Mouse (Mus musculus) forebrain, embryonic 16.5 days (tissue): ENCODE results near the gene Pold1. TPM values are rescaled to one million over a fixed set of nuclear protein-coding genes. Genes with fewer than 3 reads are reported as not detected.

Source experiments
- ATAC-seq: fragments of 200-750 bp; cut with Nextera tagmentation; 2 replicates; pipeline ENCODE4 v1.8.0; 2017; ENCODE audit warnings: mild to moderate bottlenecking, moderate library complexity
- H3K27ac ChIP-seq: fragments of 300-500 bp; sonication (generic); 2 replicates; pipeline ENCODE4 v1.5.1; 2014; ENCODE audit warnings: low read length, control low read depth
- H3K27me3 ChIP-seq: fragments of 300-500 bp; sonication (generic); replicated peaks from 2 replicates; pipeline ENCODE4 v1.6.1; 2014; ENCODE audit warnings: low read length; ENCODE audit not compliant: control insufficient read depth, insufficient read depth
- H3K36me3 ChIP-seq: fragments of 300-500 bp; sonication (generic); 2 replicates; pipeline ENCODE4 v1.6.1; 2014; ENCODE audit not compliant: control insufficient read depth, insufficient read depth
- H3K4me1 ChIP-seq: fragments of 300-500 bp; sonication (generic); replicated peaks from 2 replicates; pipeline ENCODE4 v1.6.1; 2014; ENCODE audit warnings: low read length; ENCODE audit not compliant: control insufficient read depth, insufficient read depth
- H3K4me2 ChIP-seq: fragments of 300-500 bp; sonication (generic); 2 replicates; pipeline ENCODE4 v1.6.1; 2014; ENCODE audit warnings: mild to moderate bottlenecking, low read length, control low read depth
- H3K4me3 ChIP-seq: fragments of 300-500 bp; sonication (generic); replicated peaks from 2 replicates; pipeline ENCODE4 v1.5.1; 2014; ENCODE audit warnings: mild to moderate bottlenecking, low read length, control low read depth
- H3K9ac ChIP-seq: fragments of 300-500 bp; sonication (generic); replicated peaks from 2 replicates; pipeline ENCODE4 v1.6.1; 2014; ENCODE audit warnings: low read depth, low read length, control low read depth
- H3K9me3 ChIP-seq: fragments of 300-500 bp; sonication (generic); 2 replicates; pipeline ENCODE4 v1.6.1; 2016; ENCODE audit warnings: low read length; ENCODE audit not compliant: control insufficient read depth
- WGBS: fragments of 180-500 bp; shearing (Covaris S2); extraction: QIAGEN DNeasy Blood & Tissue Kit; methylation state at CpG from one replicate; pipeline ENCODE4 v1.1.7; 2014; 5-methylcytosine and 5-hydroxymethylcytosine counted together
- polyA plus RNA-seq: library from polyadenylated mRNA; unstranded; fragments of >200 nt; fragmentation: Nextera tagmentation; extraction: Ambion mirVana; gene quantifications from 2 replicates; pipeline ENCODE4 v1.2.1, GENCODE M21; 2015

Gene Pold1
- polyA plus RNA-seq, 1 experiment from 2014 or later: 46.1 TPM

DNA sequence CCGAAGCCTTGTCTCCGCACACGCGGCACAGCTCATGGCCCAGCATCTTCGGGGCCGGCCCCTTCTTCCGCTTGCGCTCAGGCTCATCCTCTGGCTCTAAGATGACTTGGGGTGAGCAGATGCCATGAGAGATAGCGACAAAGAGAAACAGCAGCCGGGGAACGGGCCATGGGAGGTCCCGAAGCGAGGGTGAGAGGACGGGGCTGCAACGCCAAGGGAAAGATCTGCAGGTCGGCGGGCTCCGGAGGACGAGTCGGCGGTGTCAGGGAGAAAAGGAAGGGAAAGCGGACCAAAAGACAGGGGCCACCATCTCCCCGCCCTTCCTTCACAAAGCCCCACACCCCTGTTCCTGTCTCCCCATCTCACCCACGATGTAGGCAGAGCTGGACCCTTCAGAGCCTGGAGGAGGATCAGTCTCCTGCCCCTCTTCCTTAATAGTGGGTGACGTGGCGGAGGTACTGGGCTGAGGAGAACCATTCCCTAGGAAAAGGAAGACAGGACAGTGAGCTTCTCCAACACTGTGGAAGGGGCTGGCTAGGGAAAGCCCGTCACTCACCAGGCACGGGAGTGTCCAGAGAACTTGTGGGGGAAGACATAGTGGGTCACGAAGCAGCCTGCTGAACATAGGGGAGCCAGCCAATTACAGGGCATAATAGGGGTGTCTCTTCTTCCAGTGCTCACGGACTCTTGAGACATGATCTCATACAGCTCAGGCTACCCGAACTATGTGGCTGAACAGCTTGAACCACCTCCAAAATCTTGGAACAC, 3.7 kb upstream of the Pold1 start:
- Histone ChIP-seq H3K4me1 (peaks cover 25% of the 10 kb centered on the region), H3K9me3 (no peaks in the 10 kb centered on the region), H3K36me3 (peaks cover 10% of the 10 kb centered on the region), H3K4me3 (no peak overlapping the region), H3K9ac (no peak overlapping the region), H3K4me2 (peak overlapping the region; percentile 68), H3K27ac (no peak overlapping the region), H3K27me3 (peaks cover 3% of the 10 kb centered on the region; the same call in 1 of the 2 replicates)
- 87% methylated on average over 31 of the region's 31 CpGs for WGBS
- ATAC-seq: no peak

DNA sequence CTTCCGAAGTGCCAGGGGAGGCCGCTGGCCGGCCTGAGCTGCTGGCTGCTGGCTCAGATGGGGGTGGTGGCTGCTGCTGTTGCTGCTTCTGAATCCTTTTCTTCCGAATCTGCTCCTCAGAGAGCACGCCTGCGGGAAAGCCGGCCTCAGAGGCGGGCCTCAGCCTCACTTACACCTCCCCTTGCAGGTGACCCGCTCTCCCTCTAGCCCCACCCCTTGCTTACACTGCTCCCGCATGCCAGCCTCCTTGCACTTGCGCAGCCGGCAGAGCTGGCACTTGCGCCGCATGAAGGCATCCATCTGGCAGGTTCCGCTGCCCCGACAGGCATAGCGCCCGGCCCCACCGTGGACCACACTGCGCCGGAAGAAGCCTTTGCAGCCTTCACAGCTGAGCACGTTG, 3.1 kb upstream of the Pold1 start:
- H3K27ac ChIP-seq: no peak overlapping the region
- peaks cover 3% of the 10 kb centered on the region; the same call in 1 of the 2 replicates for H3K27me3 ChIP-seq
- H3K9me3 ChIP-seq: no peaks in the 10 kb centered on the region
- no peak for ATAC-seq
- peaks cover 27% of the 10 kb centered on the region for H3K4me1 ChIP-seq
- 76% methylated on average over 22 of the region's 22 CpGs for WGBS
- no peak overlapping the region for H3K4me2 ChIP-seq
- no peak overlapping the region for H3K9ac ChIP-seq
- no peak overlapping the region for H3K4me3 ChIP-seq
- H3K36me3 ChIP-seq: peaks cover 10% of the 10 kb centered on the region

DNA sequence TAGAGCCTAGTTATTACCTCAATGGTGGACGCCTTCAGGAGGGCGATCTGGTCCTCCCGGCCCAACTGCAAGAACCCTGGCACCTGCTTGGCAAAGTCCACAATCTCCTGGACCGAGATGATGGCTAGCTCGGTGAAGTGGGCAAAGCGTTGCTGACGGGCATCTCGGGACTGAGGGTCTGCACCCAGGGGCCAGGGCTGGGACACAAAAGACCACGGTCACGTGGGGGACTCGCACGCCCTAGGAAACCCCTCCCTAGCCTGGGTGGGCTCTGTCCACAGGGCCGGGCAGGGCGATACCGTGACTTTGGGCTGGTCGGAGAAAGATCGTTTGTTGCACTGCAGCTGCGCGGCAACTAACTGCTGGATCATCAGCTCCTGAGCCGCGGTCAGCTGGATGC, 2.7 kb upstream of the Pold1 start:
- Histone ChIP-seq H3K4me2 (no peak overlapping the region), H3K36me3 (peaks cover 10% of the 10 kb centered on the region), H3K27ac (no peak overlapping the region), H3K4me3 (no peak overlapping the region), H3K27me3 (peaks cover 3% of the 10 kb centered on the region; the same call in 1 of the 2 replicates), H3K9me3 (no peaks in the 10 kb centered on the region), H3K9ac (no peak overlapping the region), H3K4me1 (peaks cover 27% of the 10 kb centered on the region)
- WGBS: 94% methylated on average over 21 of the region's 21 CpGs
- ATAC-seq: no peak

DNA sequence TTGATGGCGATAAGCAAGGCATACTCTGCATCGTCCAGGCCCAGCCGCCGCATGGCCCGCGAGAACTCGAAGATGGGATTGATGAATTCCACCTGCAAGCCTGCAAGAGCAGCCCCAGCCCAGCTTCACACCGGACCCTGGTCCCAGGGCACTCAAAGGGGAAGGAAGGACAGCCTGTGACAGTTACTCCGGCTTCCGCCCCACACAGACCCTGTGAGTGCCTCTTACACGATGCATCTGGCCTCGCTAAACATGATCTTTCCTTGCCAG, 1.7 kb upstream of the Pold1 start:
- no peak overlapping the region for H3K9ac ChIP-seq
- ATAC-seq: no peak
- no peak overlapping the region for H3K4me3 ChIP-seq
- 98% methylated on average over 12 of the region's 12 CpGs for WGBS
- peaks cover 10% of the 10 kb centered on the region for H3K36me3 ChIP-seq
- H3K4me1 ChIP-seq: peaks cover 27% of the 10 kb centered on the region
- H3K4me2 ChIP-seq: no peak overlapping the region
- H3K27ac ChIP-seq: no peak overlapping the region
- H3K9me3 ChIP-seq: no peaks in the 10 kb centered on the region
- H3K27me3 ChIP-seq: no peaks in the 10 kb centered on the region

DNA sequence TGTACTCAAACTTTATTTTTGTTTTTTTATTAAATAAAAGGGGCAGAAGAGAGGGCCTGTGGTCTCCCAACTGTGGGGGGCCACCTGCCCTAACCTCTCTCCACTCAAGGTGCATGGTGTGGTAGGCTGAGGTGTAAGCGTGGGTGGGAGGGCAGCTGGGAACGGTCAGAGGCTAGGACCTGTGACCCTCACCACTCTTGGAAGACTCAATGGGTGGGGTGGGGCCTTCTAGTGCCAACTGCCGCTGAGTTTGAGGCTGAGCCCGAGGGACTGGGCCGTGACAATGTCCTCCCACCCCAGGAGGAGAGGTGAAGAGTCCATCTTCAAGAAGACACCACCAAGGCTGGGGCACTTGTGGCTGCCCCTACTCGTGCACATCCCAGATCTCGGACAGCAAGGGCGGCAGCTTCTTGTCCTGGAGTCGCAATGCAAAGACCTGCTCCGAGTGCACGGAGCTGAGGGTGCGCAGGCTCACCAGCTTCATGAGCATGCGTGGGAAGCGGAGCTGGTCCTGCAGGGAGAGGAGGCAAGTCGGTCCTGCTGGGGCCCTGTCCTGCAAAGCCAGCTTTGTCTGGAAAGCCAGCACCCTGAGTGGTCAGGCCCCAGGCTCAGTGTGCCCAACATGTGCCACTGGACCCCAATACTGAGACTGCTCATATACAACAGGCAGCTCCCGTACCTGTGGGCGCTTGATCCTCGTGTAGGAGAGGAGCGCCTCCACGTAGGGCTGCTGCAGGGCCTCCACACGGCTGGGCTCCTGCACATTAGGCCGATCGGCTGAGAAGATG, 1.2 kb upstream of the Pold1 start:
- ATAC-seq: no peak
- Histone ChIP-seq H3K27me3 (no peaks in the 10 kb centered on the region), H3K9ac (no peak overlapping the region), H3K36me3 (peaks cover 10% of the 10 kb centered on the region), H3K4me3 (no peak overlapping the region), H3K4me1 (peaks cover 27% of the 10 kb centered on the region), H3K9me3 (no peaks in the 10 kb centered on the region), H3K4me2 (no peak overlapping the region), H3K27ac (no peak overlapping the region)
- 96% methylated on average over 23 of the region's 23 CpGs for WGBS

DNA sequence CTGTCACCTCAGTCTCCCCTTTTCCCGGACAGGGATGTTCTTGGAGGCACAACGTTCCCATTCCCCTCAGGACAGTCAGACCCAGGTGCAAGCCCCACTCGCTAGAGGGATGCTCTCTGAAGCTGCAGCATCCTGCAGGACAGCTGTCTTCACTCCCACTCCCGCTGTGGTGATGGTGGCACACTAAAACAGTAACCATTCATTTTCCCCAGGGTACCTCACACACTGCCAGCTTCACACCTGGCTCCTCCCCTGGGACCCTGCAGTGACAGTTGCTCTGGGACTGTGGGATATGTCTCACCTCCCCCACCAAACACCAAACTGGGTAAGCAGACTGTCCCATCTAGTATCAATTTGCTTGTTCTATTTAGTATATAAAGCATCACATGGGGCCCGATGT, 924 bp downstream of the Pold1 start:
- peak overlapping the region; percentile 95 for H3K4me2 ChIP-seq
- H3K27ac ChIP-seq: no peak overlapping the region
- WGBS: 28% methylated on average over 5 of the region's 5 CpGs
- H3K9me3 ChIP-seq: no peaks in the 10 kb centered on the region
- ATAC-seq: no peak
- peaks cover 10% of the 10 kb centered on the region for H3K36me3 ChIP-seq
- no peaks in the 10 kb centered on the region for H3K27me3 ChIP-seq
- H3K9ac ChIP-seq: peak overlapping the region; percentile 59
- peaks cover 16% of the 10 kb centered on the region for H3K4me1 ChIP-seq
- H3K4me3 ChIP-seq: peak overlapping the region; percentile 59

DNA sequence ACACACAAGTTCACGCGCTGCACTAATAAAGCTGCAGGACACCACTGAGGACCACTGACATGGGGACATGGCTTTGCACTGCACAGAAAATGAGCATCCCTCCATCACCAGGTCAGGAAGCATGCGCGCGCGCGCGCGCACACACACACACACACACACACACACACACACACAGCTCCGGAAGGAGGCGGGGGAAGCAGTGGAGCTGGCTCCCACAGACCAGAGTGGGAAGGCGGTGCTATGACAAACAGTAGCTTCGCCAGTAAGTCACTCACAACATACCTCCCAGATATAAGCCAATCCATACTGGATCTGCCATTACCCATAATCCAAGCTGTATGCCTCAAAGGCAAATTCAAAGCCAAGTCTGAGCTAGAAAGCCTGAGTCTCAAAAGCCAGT, 1.6 kb downstream of the Pold1 start:
- no peak overlapping the region for H3K27ac ChIP-seq
- no peak for ATAC-seq
- H3K27me3 ChIP-seq: no peaks in the 10 kb centered on the region
- H3K36me3 ChIP-seq: peaks cover 10% of the 10 kb centered on the region
- H3K4me3 ChIP-seq: no peak overlapping the region
- H3K4me1 ChIP-seq: peaks cover 12% of the 10 kb centered on the region
- H3K9ac ChIP-seq: no peak overlapping the region
- no peak overlapping the region for H3K4me2 ChIP-seq
- 95% methylated on average over 13 of the region's 13 CpGs for WGBS
- H3K9me3 ChIP-seq: no peaks in the 10 kb centered on the region

DNA sequence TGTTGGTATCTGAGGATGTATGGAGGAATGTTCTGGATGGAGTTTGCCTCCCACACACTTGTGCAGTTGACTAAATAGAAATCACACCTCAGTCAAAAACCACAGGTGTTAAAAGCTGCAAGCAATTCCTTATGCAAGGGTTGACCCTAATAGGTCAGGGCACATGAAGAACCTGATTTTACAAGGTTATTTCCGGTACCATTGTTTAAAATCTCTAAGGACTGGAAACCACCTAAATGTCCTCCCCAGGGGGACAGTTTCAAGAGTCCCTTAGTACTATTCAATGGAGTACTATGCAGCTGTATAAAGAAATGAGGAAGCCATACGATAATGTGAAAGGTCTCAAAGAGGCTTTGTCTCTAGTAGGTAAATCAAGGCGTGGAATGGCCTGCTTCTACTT, 2.4 kb downstream of the Pold1 start:
- 94% methylated on average over 3 of the region's 3 CpGs for WGBS

DNA sequence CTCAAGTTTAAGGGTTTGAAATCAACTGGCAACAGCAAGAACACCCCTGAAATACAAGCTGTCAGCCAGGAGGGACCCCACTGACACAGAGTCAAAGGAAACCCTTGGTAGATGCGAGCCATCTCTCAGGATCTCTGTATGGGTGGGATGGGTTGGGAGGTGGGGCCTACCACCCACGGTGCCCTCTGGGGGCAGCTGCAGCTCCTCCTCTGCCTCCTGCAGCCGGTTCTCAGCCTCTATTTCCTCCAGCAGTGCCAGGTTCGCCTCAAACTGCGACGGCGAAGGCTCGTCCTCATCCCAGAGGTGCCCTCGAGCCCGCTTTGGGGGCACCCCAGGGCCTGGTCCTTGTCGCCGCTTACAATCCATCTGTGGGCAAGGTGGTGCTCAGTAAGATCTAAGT, 5.6 kb downstream of the Pold1 start:
- ATAC-seq: no peak
- Histone ChIP-seq H3K4me1 (peaks cover 9% of the 10 kb centered on the region), H3K27me3 (no peaks in the 10 kb centered on the region), H3K4me2 (no peak overlapping the region), H3K36me3 (no peaks in the 10 kb centered on the region), H3K4me3 (no peak overlapping the region), H3K9me3 (no peaks in the 10 kb centered on the region), H3K9ac (no peak overlapping the region), H3K27ac (no peak overlapping the region)
- WGBS: 76% methylated on average over 12 of the region's 12 CpGs

More for the DNA sequence above, 2.4 kb downstream of the Pold1 start:
- no peak overlapping the region for H3K4me2 ChIP-seq
- H3K27me3 ChIP-seq: no peaks in the 10 kb centered on the region
- H3K9ac ChIP-seq: no peak overlapping the region
- H3K4me3 ChIP-seq: no peak overlapping the region
- peaks cover 12% of the 10 kb centered on the region for H3K4me1 ChIP-seq
- H3K36me3 ChIP-seq: peaks cover 8% of the 10 kb centered on the region
- H3K9me3 ChIP-seq: no peaks in the 10 kb centered on the region
- no peak overlapping the region for H3K27ac ChIP-seq
- no peak for ATAC-seq
